In genomic region chr5:115720761-115721160, GRCm38 (mm10) we compare ENCODE assay signal across 17 mouse cellular contexts.
"Had no signal": no experiment of that assay in that cellular context is flagged by ENCODE, and none has a peak within 500 bp of the region (broad histone marks: within the 10 kb centered on the region; RNA-seq: fewer than 3 reads in every experiment).

No protein-coding gene starts in this region.

- H3K27ac ChIP-seq: intestine, embryonic 15.5 days; kidney, postnatal 0 days; limb, embryonic 12.5 days; limb, embryonic 15.5 days; liver, embryonic 14.5 days; midbrain, embryonic 10.5 days; midbrain, embryonic 13.5 days had no signal

- H3K27me3 ChIP-seq: intestine, embryonic 15.5 days; limb, embryonic 12.5 days; limb, embryonic 15.5 days; midbrain, embryonic 13.5 days had no signal

- H3K36me3 ChIP-seq: intestine, embryonic 15.5 days; limb, embryonic 12.5 days; limb, embryonic 15.5 days; midbrain, embryonic 10.5 days had no signal

- H3K9me3 ChIP-seq: intestine, embryonic 15.5 days; limb, embryonic 12.5 days; limb, embryonic 15.5 days; midbrain, embryonic 10.5 days; midbrain, embryonic 13.5 days had no signal

- H3K9ac ChIP-seq: intestine, embryonic 15.5 days; limb, embryonic 12.5 days; limb, embryonic 15.5 days; liver, embryonic 14.5 days; liver, postnatal 0 days; lung, embryonic 14.5 days; midbrain, embryonic 13.5 days had no signal

- ATAC-seq: intestine, embryonic 15.5 days; liver, postnatal 0 days; lung, postnatal 0 days; midbrain, embryonic 13.5 days had no signal

- H3K4me3 ChIP-seq: intestine, embryonic 15.5 days; limb, embryonic 12.5 days; limb, embryonic 15.5 days; megakaryocyte, embryonic 14.5 days; midbrain, embryonic 10.5 days; midbrain, embryonic 13.5 days had no signal

- H3K4me1 ChIP-seq: intestine, embryonic 15.5 days; limb, embryonic 12.5 days; midbrain, embryonic 10.5 days had no signal

- DNase-seq: kidney, postnatal 4 days; left cerebral cortex, postnatal 4 days; liver, postnatal 0 days; lung, embryonic 14.5 days; lung, postnatal 36 days; thymus, adult 18-20 months; thymus, postnatal 4 days had no signal

- H3K4me2 ChIP-seq: intestine, embryonic 15.5 days; limb, embryonic 12.5 days; limb, embryonic 15.5 days; liver, embryonic 11.5 days; lung, embryonic 14.5 days; midbrain, embryonic 13.5 days had no signal
